Mouse (Mus musculus) midbrain, embryonic 16.5 days (tissue): Measurements from ENCODE around the gene Tex46. TPM values are rescaled to one million over a fixed set of nuclear protein-coding genes. Genes with fewer than 3 reads are reported as not detected.

Experiments used
- ATAC-seq: fragments of 200-750 bp; cut with Nextera tagmentation; 2 replicates; pipeline ENCODE4 v1.8.0; 2017; ENCODE audit warnings: moderate TSS enrichment
- H3K27ac ChIP-seq: fragments of 300-500 bp; sonication (generic); 2 replicates; pipeline ENCODE4 v1.5.1; 2014; ENCODE audit warnings: mild to moderate bottlenecking, low read length, mixed read lengths
- H3K27me3 ChIP-seq: fragments of 300-500 bp; sonication (generic); 2 replicates; pipeline ENCODE4 v1.6.1; 2014; ENCODE audit warnings: low read depth, low read length, mixed read lengths; ENCODE audit not compliant: control insufficient read depth, insufficient read depth
- H3K36me3 ChIP-seq: fragments of 300-500 bp; sonication (generic); 2 replicates; pipeline ENCODE4 v1.6.1; 2014; ENCODE audit warnings: mild to moderate bottlenecking, low read length, moderate library complexity, mixed read lengths; ENCODE audit not compliant: control insufficient read depth, insufficient read depth
- H3K4me1 ChIP-seq: fragments of 300-500 bp; sonication (generic); 2 replicates; pipeline ENCODE4 v1.6.1; 2014; ENCODE audit warnings: mild to moderate bottlenecking, low read length, mixed read lengths; ENCODE audit not compliant: control insufficient read depth, insufficient read depth
- H3K4me2 ChIP-seq: fragments of 300-500 bp; sonication (generic); 2 replicates; pipeline ENCODE4 v1.6.1; 2014; ENCODE audit warnings: mild to moderate bottlenecking, low read length, mixed read lengths
- H3K4me3 ChIP-seq: fragments of 300-500 bp; sonication (generic); 2 replicates; pipeline ENCODE4 v1.5.1; 2014; ENCODE audit warnings: low read depth, mild to moderate bottlenecking, low read length, moderate library complexity, mixed read lengths
- H3K9ac ChIP-seq: fragments of 300-500 bp; sonication (generic); 2 replicates; pipeline ENCODE4 v1.6.1; 2014; ENCODE audit warnings: low read depth, low read length, mixed read lengths
- H3K9me3 ChIP-seq: fragments of 300-500 bp; sonication (generic); replicated peaks from 2 replicates; pipeline ENCODE4 v1.6.1; 2014; ENCODE audit warnings: mild to moderate bottlenecking, low read length, mixed read lengths; ENCODE audit not compliant: control insufficient read depth, poor library complexity, severe bottlenecking
- WGBS: fragments of 180-500 bp; shearing (Covaris S2); extraction: QIAGEN DNeasy Blood & Tissue Kit; methylation state at CpG from one replicate; pipeline ENCODE4 v1.1.7; 2014; 5-methylcytosine and 5-hydroxymethylcytosine counted together
- polyA plus RNA-seq: library from polyadenylated mRNA; unstranded; fragments of >200 nt; fragmentation: Nextera tagmentation; extraction: Ambion mirVana; gene quantifications from 2 replicates; pipeline ENCODE4 v1.2.1, GENCODE M21; 2015

The Tex46 gene
- polyA plus RNA-seq, 1 experiment from 2014 or later: not detected

DNA sequence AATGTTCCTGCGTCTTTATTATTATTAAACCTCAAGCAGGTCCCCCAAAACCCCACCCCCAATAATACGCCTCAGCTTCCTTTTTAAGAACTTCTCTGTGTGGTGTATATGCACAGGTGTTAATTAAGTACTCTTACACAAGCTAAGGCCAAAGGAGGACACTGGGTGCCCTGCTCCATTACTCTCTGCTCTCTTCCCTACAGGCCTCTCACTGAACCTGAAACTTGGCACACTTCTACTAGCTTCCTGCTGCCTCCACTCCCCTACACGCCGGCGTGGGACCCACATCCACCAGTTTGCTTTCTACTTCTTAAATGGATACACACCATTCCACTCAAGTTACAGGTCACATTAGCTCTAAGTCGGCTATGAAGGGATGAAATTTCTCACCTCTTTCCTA, 15.0 kb upstream of the Tex46 start:
- H3K27me3 ChIP-seq: no peaks in the 10 kb centered on the region
- H3K4me2 ChIP-seq: no peak overlapping the region
- H3K9me3 ChIP-seq: no peaks in the 10 kb centered on the region
- no peak overlapping the region for H3K4me3 ChIP-seq
- H3K4me1 ChIP-seq: peaks cover 23% of the 10 kb centered on the region
- 90% methylated on average over 6 of the region's 6 CpGs for WGBS
- ATAC-seq: no peak
- H3K27ac ChIP-seq: no peak overlapping the region
- no peaks in the 10 kb centered on the region for H3K36me3 ChIP-seq
- H3K9ac ChIP-seq: no peak overlapping the region

DNA sequence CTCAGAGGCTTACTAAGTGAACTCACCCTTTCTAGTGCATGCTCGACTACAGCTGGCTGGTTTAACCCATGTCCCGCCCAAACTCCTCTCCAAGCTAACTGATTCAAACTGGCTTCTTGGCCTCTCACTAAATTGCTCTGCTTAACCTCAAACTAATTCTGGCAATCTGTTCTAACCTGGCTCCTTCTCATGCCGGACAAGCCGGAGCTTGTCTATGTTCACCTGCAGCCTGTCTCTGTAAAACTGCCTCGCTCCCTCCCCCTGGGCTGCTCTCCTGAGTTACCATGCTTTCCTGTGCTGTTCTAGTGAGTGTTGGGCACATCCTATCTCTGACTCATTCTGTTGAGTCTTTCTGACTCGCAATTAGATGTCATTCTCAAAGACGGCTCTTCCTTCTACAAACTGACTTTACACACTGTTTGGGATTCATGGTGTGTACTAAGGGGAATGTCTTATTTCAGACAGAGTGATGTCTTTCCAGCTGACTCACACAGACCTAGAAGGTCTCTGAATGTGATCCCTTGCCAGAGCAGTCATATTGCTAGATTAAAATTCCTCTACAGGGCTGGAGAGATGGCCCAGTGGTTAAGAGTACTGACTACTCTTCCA, 11.9 kb upstream of the Tex46 start:
- H3K4me1 ChIP-seq: peaks cover 29% of the 10 kb centered on the region
- WGBS: 95% methylated on average over 7 of the region's 7 CpGs
- H3K4me2 ChIP-seq: no peak overlapping the region
- H3K27me3 ChIP-seq: no peaks in the 10 kb centered on the region
- no peak overlapping the region for H3K9ac ChIP-seq
- H3K4me3 ChIP-seq: no peak overlapping the region
- no peak for ATAC-seq
- H3K9me3 ChIP-seq: no peaks in the 10 kb centered on the region
- no peaks in the 10 kb centered on the region for H3K36me3 ChIP-seq
- no peak overlapping the region for H3K27ac ChIP-seq

DNA sequence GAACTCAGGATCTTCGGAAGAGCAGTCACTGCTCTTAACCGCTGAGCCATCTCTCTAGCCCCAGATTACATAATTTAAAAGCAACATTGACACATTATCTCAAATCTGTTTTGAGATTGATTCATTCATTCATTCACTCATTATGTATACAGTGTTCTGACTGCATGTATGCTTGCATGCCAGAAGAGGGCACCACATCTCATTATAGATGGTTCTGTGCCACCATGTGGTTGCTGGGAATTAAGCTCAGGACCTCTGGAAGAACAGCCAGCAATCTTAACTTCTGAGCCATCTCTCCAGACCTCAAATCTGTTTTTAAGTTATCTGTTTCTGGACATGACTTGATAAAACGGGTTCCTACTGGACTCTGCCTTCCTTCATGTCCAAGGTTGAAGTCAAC, 10.4 kb upstream of the Tex46 start:
- Histone ChIP-seq H3K27ac (no peak overlapping the region), H3K4me2 (peak overlapping the region; percentile 79), H3K9ac (no peak overlapping the region), H3K9me3 (no peaks in the 10 kb centered on the region), H3K4me1 (peaks cover 22% of the 10 kb centered on the region), H3K36me3 (no peaks in the 10 kb centered on the region), H3K4me3 (no peak overlapping the region), H3K27me3 (no peaks in the 10 kb centered on the region)
- 96% methylated on average over 3 of the region's 3 CpGs for WGBS
- no peak for ATAC-seq

DNA sequence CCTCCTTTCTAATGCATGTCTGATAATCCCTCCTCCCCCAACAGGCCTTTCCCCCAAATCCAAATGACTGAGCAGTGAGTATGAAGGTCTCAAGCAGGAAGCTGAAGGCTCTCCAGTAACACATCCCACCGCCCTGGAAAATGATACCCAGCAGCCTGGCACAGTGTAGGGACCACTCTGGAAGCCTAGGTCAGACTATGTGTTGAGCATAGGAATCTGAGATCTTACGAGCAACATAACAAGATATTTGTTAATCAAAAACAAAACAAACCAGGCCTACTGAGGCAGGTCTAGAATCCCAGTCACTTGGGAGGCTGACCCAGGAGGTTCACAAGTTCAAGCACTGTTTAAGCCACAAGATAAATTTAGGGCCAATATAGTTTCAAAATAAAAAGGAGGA, 9.7 kb upstream of the Tex46 start:
- Histone ChIP-seq H3K4me1 (peaks cover 17% of the 10 kb centered on the region), H3K36me3 (no peaks in the 10 kb centered on the region), H3K4me3 (peak overlapping the region; percentile 100), H3K9ac (no peak overlapping the region), H3K27me3 (no peaks in the 10 kb centered on the region), H3K9me3 (no peaks in the 10 kb centered on the region), H3K27ac (no peak overlapping the region), H3K4me2 (peak overlapping the region; percentile 79)
- WGBS: 92% methylated on average over 2 of the region's 2 CpGs
- ATAC-seq: no peak

DNA sequence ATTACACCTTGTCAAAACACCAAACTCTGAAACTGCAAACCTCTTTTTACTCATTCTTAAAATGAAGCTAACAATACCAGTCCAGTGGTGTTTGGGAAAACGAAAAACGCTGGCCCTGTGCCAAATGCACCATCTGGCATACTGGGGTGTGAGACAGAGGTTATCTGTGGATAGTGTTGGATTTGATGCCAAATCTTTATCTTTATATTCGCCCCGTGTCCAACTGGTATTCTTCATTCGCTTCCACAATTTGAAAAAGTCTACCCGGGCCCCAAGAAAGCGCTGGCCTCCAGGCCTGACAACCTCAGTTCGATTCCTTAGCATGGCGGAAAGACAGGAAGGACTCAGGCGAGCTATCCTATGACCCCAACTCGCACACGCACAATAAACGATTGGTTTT, 8.8 kb upstream of the Tex46 start:
- Histone ChIP-seq H3K27ac (peak overlapping the region; percentile 97), H3K27me3 (no peaks in the 10 kb centered on the region), H3K9ac (peak overlapping the region; percentile 100), H3K4me2 (peak overlapping the region; percentile 79), H3K9me3 (no peaks in the 10 kb centered on the region), H3K36me3 (no peaks in the 10 kb centered on the region), H3K4me1 (peaks cover 17% of the 10 kb centered on the region), H3K4me3 (peak overlapping the region; percentile 100)
- ATAC-seq: no peak
- 1% methylated on average over 13 of the region's 13 CpGs for WGBS

DNA sequence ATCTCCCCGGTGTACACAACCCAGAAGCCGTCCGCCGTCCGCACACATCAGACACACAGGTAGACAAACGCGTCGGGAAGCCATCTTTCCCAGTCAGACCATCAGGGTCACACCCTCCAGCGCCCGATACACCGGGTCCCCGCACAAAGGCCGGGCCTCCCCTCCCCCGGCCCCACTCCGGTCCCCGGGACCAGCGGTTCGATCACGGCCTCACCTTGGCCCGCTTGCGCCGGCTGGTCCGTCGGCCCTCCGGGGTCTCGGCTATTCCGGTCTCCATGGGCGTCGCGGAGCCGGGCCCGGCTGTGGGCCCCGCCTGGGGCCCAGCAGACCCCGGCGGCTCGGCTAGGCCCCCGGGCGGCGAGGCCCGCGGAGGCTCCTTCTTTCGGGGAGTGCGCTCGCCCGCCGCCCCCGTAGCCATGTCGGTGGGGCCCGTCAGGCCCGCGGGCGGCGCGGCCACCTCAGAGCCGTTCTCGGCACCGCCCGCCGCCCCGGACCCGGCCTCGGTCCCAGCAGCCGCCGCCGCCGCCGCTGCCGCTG, 8.2 kb upstream of the Tex46 start:
- 0% methylated on average over 24 of the region's 68 CpGs for WGBS
- Histone ChIP-seq H3K27me3 (no peaks in the 10 kb centered on the region), H3K27ac (peak overlapping the region; percentile 97), H3K4me2 (peak overlapping the region; percentile 79), H3K36me3 (no peaks in the 10 kb centered on the region), H3K9me3 (no peaks in the 10 kb centered on the region), H3K4me3 (peak overlapping the region; percentile 100), H3K4me1 (peaks cover 17% of the 10 kb centered on the region), H3K9ac (peak overlapping the region; percentile 100)
- ATAC-seq: peak; percentile 73

DNA sequence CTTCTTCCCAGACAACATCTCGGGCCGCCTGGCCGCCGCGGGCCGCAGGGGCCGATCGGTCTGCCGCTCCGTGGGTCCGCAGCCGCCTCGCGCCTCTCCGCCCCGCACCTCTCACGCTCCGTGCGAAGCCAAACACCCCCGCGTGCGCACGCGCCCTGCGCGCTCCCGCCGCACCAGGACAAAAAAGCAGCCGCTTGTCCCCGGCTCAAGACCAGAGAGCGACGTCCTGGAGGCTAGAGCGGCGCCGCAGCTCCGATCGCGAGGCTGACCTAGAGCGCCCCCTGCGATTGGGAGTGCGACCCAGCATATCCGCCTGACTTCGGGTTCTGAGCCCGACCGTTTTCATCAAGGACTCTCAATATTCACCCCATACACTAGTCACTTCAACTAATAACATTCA, 7.7 kb upstream of the Tex46 start, which contains the start of gene Kdm1a:
Kdm1a (minus strand) TSS at position 156 of the 400 bp plus-strand sequence.
- ATAC-seq: peak; percentile 95

DNA sequence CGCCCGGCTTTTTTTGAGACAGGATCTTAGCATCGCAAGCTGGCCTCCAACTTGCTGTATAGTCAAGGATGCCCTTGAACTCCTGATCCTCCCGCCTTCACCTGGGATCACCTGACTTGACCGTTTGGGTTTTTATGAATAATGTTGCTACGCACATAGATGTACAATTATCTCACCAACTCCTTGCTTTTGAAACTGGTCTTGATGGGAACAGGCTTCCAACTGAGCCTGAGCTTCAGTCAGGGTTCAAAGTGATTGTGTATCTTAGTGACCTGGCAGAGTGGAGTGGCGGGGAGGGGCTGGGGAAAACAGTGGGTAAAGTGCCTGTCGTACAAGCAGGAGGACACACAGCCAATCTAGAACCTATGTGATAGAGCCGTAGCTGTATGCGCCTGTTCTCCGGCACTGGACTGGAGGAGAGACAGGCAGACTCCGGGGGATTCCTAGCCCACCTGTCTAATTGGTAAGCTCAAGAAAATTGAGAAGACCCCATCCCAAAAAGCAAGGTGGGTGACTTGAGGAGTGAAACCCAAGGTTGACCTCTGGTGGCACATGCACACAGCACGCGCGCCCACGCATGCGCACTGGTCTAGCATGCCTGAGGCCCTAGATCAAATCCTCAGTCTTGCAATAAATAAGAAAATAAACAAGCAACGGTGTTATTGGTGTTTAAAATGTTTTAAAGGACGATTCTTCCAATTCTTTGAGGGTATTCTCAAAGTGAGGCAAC, 4.3 kb upstream of the Tex46 start:
- no peak for ATAC-seq
- no peak overlapping the region for H3K9ac ChIP-seq
- 91% methylated on average over 19 of the region's 19 CpGs for WGBS
- no peaks in the 10 kb centered on the region for H3K9me3 ChIP-seq
- H3K4me3 ChIP-seq: no peak overlapping the region
- H3K4me1 ChIP-seq: peaks cover 3% of the 10 kb centered on the region
- no peak overlapping the region for H3K27ac ChIP-seq
- H3K36me3 ChIP-seq: no peaks in the 10 kb centered on the region
- no peak overlapping the region for H3K4me2 ChIP-seq
- no peaks in the 10 kb centered on the region for H3K27me3 ChIP-seq

More for the DNA sequence above, 7.7 kb upstream of the Tex46 start, which contains the start of gene Kdm1a:
- peak within 1 kb of the TSS; percentile 79 for H3K4me2 ChIP-seq
- no peaks in the 10 kb centered on the region for H3K9me3 ChIP-seq
- H3K4me3 ChIP-seq: peak within 1 kb of the TSS; percentile 100
- H3K9ac ChIP-seq: peak within 1 kb of the TSS; percentile 100
- peaks cover 17% of the 10 kb centered on the region for H3K4me1 ChIP-seq
- no peaks in the 10 kb centered on the region for H3K27me3 ChIP-seq
- H3K27ac ChIP-seq: peak within 1 kb of the TSS; percentile 97
- WGBS: under 1% methylated on average over 33 of the region's 45 CpGs
- H3K36me3 ChIP-seq: no peaks in the 10 kb centered on the region

DNA sequence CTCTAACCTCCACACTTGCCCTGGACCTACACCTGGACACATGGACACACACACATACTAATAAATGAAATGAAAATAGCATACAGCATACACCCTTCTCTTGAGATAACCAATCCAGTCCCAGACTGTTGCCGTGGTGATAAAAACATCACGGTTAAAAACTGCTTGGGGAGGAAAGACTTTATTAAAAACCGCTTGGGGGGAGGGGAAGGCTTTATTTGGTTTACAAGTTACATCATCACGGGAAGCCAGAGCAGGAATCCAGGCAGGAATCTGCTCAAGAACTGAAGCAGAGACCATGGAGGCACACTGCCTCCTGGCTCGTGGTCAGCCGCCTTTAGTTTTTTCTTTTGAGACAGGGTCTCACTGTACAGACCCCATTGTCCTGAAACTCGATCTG, 3.4 kb downstream of the Tex46 start:
- H3K9me3 ChIP-seq: no peaks in the 10 kb centered on the region
- no peak overlapping the region for H3K4me2 ChIP-seq
- 63% methylated on average over 7 of the region's 7 CpGs for WGBS
- no peak for ATAC-seq
- H3K27me3 ChIP-seq: no peaks in the 10 kb centered on the region
- no peaks in the 10 kb centered on the region for H3K4me1 ChIP-seq
- H3K27ac ChIP-seq: no peak overlapping the region
- no peak overlapping the region for H3K9ac ChIP-seq
- H3K4me3 ChIP-seq: no peak overlapping the region
- no peaks in the 10 kb centered on the region for H3K36me3 ChIP-seq
